Mouse (Mus musculus) layer of hippocampus, adult 11-12 months (tissue): Measurements from ENCODE around the gene Oog2.
"Not testable (repeated sequence)": the region's sequence is repeated elsewhere in the genome, so short reads cannot be mapped to it uniquely, and the experiment has no call there.

ENCODE experiments used
- DNase-seq: peaks from one replicate; pipeline ENCODE4 v3.0.0; 2022; ENCODE audit warnings: low spot score

The Oog2 gene

GRCm38 (mm10) chr4:144190419-144190818 is at the start of gene Oog2:
TSS of gene Oog2 (plus strand) at chr4:144190719.
- DNase-seq = no peak

- no peak for DNase-seq
Observed at GRCm38 (mm10) chr4:144162563-144162962, 28.0 kb upstream of the Oog2 start, which contains the start of gene Oog3. TSS of gene Oog3 (minus strand) at chr4:144162663.

DNA sequence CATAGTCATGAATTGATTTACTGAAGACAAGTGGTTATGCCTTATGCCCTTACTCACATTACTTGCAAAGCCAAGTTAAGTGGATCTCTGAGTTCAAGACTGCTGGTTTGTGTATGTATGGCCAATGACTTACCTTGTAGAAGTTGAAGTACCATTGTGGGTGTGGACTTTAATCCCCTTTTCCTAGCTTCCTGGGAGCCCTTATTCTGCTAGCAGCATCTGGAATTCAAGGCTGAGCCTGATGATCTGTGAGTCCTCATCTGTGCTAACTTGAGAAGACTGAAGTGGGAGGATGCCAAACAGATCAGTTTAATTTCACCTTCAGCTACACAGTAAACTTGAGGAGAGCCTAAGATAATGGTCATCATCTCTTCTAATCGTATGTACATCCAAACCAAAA is 22.7 kb downstream of the Oog2 start, which contains the start of gene C87977:
Gene C87977 (minus strand): TSS at position 101 of the 400 bp plus-strand sequence.
- DNase-seq = not testable (repeated sequence)
